Mouse (Mus musculus): ENCODE results near the gene Efcab5. TPM values are rescaled to one million over a fixed set of nuclear protein-coding genes. Genes with fewer than 3 reads are reported as not detected.
"Not testable (repeated sequence)": the region's sequence is repeated elsewhere in the genome, so short reads cannot be mapped to it uniquely, and the experiment has no call there.

The Efcab5 gene
- polyA plus RNA-seq, 1 experiment = 4.1 TPM

- peak; percentile 28 to 93 for DNase-seq (ENCODE audit: extremely low spot score in 1 of 2, low spot score in 1 of 2)
Measured at GRCm38 (mm10) chr11:77100137-77100937, 88.4 kb downstream of the Efcab5 start.

- DNase-seq (ENCODE audit: extremely low spot score in 1 of 2, low spot score in 1 of 2) = no peak
Measured at GRCm38 (mm10) chr11:77098332-77098972, 90.3 kb downstream of the Efcab5 start.

- no peak for DNase-seq (ENCODE audit: extremely low spot score in 1 of 2, low spot score in 1 of 2)
Measured at GRCm38 (mm10) chr11:77096991-77097390, 91.8 kb downstream of the Efcab5 start.

DNA sequence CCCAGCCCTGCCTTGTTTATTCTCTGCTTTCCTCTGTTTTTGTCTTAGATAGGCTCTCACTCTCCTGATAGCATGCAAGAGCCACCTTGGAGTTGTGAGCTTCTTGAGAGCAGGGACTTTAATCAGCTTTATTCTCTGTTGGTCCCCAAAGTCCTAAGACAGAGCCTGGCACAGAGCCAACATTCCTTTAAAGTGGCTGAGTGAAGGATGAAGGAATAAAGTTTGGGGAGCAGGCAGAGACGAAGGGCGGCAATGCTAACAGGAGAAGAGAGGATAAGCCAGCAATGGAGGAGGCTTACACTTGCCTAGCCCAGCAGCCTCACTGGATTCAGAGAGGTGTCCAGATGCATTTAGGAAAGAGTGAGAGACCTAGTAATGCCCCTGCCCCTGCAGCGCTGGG is 92.2 kb downstream of the Efcab5 start:
- no peak for DNase-seq (ENCODE audit: extremely low spot score in 1 of 2, low spot score in 1 of 2)

GRCm38 (mm10) chr11:77095206-77095605 is 93.6 kb downstream of the Efcab5 start:
- DNase-seq (ENCODE audit: extremely low spot score in 1 of 2, low spot score in 1 of 2) = no peak

DNA sequence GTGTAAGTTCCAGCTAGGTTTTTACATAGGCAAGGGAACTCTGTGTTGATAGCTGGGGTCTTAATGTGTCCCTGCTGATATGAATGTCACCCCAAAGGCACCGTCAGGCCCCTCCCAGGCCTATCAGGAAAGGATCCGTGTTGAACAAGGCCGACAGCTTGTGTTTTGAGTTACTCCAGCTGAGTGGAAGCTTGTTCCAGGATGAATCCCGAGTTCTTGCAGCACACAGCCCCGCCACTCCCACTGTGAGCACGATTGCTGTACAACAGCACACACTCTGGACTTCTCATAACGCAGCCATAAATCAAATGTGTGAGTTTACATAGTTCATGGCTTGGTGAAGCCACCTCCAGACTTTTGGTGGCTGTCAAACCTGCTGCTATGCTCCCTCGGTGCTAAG is 94.6 kb downstream of the Efcab5 start:
- peak in 1 of 2 experiments; percentile 5 for DNase-seq (ENCODE audit: extremely low spot score in 1 of 2, low spot score in 1 of 2)

GRCm38 (mm10) chr11:77093208-77093607 is 95.6 kb downstream of the Efcab5 start:
- DNase-seq (ENCODE audit: extremely low spot score in 1 of 2, low spot score in 1 of 2) = peak in 1 of 2 experiments; percentile 34

DNA sequence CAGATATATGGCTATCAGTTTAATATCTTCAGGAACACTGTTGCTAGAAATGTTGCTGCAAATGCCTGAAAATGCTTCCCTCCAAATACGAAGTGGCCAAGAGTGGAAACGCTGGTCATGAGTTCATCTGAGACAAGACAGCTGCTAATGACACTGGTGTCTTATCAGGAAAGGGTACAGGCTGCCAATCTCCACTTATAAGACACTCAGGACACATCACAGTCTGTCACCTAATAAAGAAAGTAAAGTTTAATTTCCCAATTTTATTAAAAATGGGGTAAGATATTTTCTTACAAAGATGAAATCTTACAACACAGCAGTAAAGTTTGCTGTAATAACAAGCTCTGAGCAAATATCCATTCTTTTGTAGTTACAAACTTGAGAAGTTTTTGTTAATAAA is 99.6 kb downstream of the Efcab5 start:
- DNase-seq (ENCODE audit: extremely low spot score in 1 of 2, low spot score in 1 of 2) = no peak

DNA sequence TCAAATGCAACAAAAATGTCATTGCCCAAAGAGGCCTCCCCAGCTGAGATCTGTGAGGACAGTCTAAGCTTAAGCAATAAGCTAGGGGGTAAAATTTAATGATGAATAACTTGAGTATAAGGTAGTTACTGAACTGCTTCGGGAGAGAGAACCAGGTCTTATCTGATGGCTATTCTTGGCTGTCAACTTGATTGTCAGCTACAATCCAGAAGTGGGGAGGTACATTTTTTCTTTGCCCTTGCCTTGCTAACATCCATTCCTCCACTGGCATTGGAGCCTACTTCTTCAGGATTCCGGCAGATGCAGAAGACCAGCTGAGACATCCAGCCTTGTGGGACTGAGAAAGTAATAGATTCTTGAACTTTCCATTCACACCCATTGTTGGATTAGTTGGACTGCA is 101.8 kb downstream of the Efcab5 start:
- DNase-seq (ENCODE audit: extremely low spot score in 1 of 2, low spot score in 1 of 2) = no peak

DNA sequence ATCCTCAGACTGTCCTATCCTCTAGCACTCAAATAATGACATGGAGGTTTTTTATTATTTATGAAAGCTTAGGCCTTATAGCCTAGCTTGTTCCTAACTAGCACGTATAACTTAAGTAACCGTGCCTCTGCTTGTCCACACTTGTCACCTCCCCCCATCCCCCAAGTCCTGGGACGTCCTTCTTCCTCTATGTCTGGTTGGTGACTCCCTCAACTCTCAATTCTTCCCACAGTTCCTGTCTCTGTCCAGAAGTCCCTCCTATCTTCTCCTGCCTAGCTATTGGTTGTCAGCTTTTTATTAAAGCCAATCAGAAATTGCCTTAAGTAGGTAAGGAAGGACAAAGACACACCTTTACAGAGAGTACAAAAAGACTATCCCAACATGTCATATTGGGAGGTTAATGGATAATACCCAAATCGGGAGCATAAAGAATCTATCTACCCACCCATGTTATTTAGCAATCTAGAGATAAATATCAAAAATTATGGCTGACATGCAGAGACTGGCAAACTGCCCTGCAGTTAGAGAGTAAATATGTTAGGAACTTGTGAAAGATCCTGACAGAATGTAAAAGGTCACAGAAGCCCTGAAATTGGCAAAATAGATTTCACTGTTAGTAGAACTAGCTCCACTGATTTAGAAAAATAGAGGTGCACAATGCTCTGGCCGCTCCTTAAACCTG is 104.6 kb downstream of the Efcab5 start:
- DNase-seq (ENCODE audit: extremely low spot score in 1 of 2, low spot score in 1 of 2) = no peak

DNA sequence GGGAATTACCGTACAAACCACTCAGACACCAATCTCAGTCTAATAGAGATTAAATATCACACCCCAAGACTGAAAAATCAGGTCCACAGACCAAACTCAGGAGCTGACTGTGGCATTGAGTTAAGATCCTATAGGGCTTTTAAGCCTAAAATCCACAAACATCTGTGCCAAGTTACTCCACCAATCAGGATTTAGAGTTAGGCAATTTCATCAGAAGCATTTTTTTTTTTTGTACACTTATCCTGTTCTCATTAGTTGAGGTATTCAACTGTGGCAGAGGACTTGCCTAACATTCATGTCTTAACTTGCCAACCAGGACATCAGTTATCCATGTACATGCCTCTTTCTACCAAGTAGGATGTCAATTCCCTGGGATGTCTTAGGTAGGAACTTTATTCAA is 109.4 kb downstream of the Efcab5 start:
- DNase-seq (ENCODE audit: extremely low spot score in 1 of 2, low spot score in 1 of 2) = no peak

- DNase-seq (ENCODE audit: extremely low spot score in 1 of 2, low spot score in 1 of 2) = peak; percentile 87 to 94
Measured at GRCm38 (mm10) chr11:77078273-77079134, 110.3 kb downstream of the Efcab5 start, which contains the start of gene Nsrp1. Gene Nsrp1, minus strand, starts transcription at chr11:77078435.

GRCm38 (mm10) chr11:77077792-77078191 is 111.0 kb downstream of the Efcab5 start:
- DNase-seq (ENCODE audit: extremely low spot score in 1 of 2, low spot score in 1 of 2) = peak in 1 of 2 experiments; percentile 14

GRCm38 (mm10) chr11:77077331-77077730 is 111.4 kb downstream of the Efcab5 start:
- DNase-seq (ENCODE audit: extremely low spot score in 1 of 2, low spot score in 1 of 2) = not testable (repeated sequence)

- peak in 1 of 2 experiments; percentile 30 for DNase-seq (ENCODE audit: extremely low spot score in 1 of 2, low spot score in 1 of 2)
Measured at GRCm38 (mm10) chr11:77070721-77071120, 118.0 kb downstream of the Efcab5 start.

DNA sequence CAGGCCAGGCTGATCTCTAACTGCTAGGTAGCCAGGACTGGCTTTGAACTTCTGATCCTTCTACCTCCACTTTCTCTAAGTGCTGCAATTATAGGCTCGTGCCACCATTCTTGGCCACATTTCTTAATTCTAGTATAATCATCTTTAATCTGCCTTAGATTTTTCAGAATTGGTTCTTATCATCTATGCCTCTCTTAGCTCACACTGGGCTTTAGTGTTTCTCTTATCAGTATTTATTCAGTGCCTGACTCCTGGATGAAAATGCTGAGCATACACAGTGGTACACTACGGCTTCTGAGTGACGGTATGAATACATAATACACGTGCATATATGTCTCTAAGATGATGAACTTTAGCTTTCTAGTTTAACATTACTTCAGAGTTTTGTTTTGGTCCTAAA is 119.9 kb downstream of the Efcab5 start:
- no peak for DNase-seq (ENCODE audit: extremely low spot score in 1 of 2, low spot score in 1 of 2)

GRCm38 (mm10) chr11:77063406-77063805 is 125.4 kb downstream of the Efcab5 start:
- no peak for DNase-seq (ENCODE audit: extremely low spot score in 1 of 2, low spot score in 1 of 2)

GRCm38 (mm10) chr11:77061951-77062350 is 126.8 kb downstream of the Efcab5 start:
- no peak for DNase-seq (ENCODE audit: extremely low spot score in 1 of 2, low spot score in 1 of 2)

DNA sequence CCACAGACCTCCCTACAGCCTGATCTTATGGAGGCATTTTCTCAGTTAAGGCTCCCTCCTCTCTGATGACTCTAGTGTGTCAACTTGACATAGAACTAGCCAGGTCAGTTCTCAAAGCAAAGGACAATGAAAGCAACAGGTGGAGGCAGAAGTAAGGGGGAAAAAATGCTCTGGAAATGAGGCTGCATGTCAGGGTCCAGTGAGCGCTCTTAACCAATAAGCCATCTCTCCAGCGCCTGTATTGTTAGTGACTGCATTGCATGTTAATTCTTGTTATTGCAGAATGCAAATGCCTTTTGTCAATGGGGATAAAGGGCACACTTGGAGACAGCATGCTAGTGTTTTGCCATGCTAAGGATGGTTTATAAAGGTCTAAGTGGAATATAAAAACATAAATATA is 146.0 kb downstream of the Efcab5 start:
- DNase-seq (ENCODE audit: extremely low spot score in 1 of 2, low spot score in 1 of 2) = no peak

GRCm38 (mm10) chr11:77041891-77042290 is 146.9 kb downstream of the Efcab5 start:
- no peak for DNase-seq (ENCODE audit: extremely low spot score in 1 of 2, low spot score in 1 of 2)
